Mouse (Mus musculus): ENCODE measurements around the gene Gfra1.

Gene Gfra1

DNA sequence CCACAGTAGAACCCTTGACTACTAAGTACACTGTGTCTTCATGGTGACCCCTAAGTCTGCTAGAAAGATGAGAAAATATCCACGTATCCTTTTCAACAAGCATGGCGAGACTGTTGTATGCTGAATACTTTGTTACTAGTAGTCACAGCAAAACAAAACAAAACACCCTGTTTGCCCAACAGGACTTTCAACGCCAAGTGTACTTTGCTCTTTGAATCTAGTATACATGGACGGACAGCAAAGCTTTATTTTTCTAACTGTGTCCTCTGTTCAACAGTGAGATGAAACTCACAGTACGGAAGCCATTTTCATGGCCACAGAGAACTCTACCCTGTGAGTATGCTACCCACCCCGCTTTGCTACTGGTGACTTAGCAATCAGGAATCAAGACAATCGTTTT, 62.6 kb downstream of the Gfra1 start:
- DNase-seq (ENCODE audit: low spot score in 2 of 2): no peak

- DNase-seq (ENCODE audit: low spot score in 2 of 2): no peak
These were observed 63.9 kb downstream of the Gfra1 start for GRCm38 (mm10) chr19:58391796-58392195.

- DNase-seq (ENCODE audit: low spot score in 2 of 2): no peak
These were observed 66.2 kb downstream of the Gfra1 start for GRCm38 (mm10) chr19:58389466-58389865.

- no peak for DNase-seq (ENCODE audit: low spot score in 2 of 2)
These were observed 66.8 kb downstream of the Gfra1 start for GRCm38 (mm10) chr19:58388851-58389447.

GRCm38 (mm10) chr19:58383273-58383672, 72.4 kb downstream of the Gfra1 start:
- DNase-seq (ENCODE audit: low spot score in 2 of 2): no peak

DNA sequence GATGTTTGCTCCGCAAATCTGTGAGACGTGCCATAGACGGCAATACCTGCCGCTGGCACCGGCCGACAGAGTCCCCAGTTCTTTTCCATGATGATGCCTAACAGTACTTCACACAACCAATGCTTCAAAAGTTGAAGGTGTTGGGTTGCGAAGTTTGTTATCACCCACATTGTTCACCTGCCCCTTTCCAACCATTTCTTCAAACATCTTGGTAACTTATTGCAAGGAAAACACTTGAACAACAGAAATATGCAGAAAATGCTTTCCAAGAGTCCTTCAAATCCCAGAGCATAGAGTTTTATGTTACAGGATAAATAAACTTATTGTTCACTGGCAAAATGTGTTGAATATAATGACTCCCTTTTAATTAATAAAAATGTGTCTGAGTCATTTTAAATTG, 73.2 kb downstream of the Gfra1 start:
- DNase-seq (ENCODE audit: low spot score in 2 of 2): no peak

DNA sequence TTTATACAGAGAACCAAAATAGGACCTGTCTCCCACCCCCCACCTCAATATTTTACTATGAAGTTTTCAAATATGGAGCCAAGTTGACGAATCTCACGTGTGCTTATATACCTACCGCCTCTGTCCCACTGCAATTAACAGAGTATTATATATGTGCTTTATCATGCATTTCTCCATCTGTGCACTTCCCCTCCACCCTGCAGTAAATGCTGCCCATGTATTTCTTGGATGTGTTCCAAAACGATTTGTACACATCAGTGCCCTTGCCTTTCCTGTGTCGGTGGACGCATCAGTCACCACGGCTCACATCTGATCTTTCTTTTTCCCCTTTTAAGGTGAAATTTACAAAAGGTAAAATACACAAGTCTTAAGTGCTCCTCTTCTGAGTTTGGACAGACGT, 77.7 kb downstream of the Gfra1 start:
- no peak for DNase-seq (ENCODE audit: low spot score in 2 of 2)

GRCm38 (mm10) chr19:58376675-58377102, 79.0 kb downstream of the Gfra1 start:
- no peak for DNase-seq (ENCODE audit: low spot score in 2 of 2)

DNA sequence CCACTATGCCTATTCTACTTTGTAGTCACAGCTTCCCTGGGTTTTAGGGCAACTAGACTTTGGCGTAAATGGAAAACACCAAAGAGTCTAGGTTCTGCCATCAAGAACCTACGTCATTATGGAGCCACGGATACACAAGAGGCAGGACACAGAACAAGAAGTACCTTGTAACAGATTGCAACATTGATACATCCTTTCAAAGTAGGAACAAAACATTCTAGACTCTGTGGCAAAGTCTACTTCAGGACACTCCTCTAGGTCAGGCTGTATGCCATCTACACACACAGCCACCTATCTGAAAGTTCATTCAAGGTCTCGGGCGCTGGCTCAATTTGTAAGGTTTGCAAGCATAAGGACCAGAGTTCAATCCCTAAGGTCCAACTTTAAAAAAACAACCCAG, 81.1 kb downstream of the Gfra1 start:
- no peak for DNase-seq (ENCODE audit: low spot score in 2 of 2)

GRCm38 (mm10) chr19:58374155-58374554, 81.6 kb downstream of the Gfra1 start:
- no peak for DNase-seq (ENCODE audit: low spot score in 2 of 2)

DNA sequence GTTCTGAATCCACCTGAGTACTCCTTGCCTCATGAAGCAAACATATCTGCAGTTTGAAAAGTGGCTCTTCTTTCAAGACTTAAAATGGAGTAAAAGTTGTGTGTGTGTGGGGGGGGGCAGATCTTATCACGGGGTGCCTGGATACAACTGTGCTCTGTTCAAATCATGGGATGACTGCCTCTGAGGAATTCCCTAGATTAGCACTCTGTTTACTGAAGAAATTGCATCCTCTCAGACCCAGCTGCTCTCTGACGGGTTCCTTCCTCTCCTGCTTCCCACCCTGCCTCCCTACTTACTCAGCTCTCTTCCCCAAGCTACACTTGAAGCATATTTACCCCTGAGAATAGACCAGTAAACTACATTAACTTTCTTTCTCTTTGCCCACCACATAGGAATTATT, 87.2 kb downstream of the Gfra1 start:
- no peak for DNase-seq (ENCODE audit: low spot score in 2 of 2)

DNA sequence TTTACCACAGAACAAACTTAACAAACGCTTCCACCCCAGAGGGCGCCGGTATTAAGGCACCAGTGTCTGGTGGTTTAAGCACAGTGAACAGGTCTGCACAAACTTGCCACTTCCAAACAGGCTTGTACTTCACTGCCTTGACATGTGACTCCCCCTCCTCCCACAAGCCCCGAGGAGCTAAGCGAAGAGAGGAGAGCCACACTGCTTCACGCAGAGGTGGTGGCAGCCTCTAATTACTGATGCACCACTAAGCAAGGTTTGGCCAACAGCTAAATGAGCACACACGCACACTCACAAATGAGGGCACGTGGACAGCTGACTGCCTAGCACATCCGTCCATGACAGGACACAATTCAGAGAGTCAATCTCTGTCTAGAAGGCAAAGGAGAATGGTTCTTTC, 91.0 kb downstream of the Gfra1 start:
- no peak for DNase-seq (ENCODE audit: low spot score in 2 of 2)

DNA sequence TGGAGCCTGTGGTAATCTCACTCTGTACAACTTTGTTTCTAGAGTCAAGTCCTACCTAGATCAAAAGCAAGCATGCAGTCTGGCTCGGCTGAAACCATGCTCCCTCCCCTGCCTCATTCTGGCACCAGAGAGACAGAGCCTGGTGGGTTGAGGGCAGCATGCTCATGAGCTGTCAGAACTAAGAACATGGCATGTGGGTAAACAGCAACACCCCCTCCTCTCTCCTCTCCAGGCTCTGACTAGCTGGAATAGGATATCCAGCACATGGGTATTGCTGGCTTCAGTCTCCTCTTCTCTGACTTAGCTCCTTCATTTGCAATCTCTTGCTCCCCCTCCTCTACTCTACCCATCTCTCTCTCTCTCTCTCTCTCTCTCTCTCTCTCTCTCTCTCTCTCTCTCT, 94.7 kb downstream of the Gfra1 start:
- no peak for DNase-seq (ENCODE audit: low spot score in 2 of 2)

DNA sequence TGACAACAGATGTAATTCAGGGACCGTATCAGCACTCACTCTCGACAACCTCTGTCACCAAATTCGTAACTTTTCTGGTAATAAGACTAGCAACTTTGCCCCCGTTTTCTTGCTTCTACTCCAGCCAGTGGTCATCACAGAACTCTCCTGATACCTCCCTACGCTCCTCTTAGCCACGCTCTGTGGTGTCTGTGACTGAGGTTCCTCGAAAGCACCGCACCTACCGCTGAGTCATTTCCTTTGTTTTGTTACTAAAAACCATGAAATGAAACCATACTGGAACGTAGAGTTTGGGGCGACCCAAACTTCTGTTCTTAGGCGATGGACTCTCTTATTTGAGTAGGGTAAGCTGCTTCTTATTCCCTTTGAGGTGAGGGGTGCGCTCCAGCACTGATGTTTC, 97.6 kb downstream of the Gfra1 start:
- DNase-seq (ENCODE audit: low spot score in 2 of 2): no peak

DNA sequence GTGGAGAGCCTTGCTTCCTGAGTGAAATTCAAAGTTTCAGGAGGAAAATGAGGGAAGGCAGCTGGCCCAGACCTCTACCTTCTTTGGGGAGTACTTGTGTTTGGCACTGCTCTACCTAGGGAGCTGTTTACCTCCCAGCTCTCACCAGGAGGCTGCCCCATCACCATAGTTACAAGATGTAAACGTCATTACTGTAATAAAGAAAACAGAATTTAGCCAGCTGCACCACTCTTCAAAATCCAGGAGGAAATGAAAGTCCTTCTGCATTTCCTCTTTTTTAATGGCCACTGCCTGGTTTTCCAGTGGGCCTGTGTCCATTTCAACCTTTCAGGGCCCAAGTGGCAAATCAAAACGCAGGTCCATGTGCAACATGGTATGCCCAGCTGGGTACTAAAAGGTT, 101.8 kb downstream of the Gfra1 start:
- no peak for DNase-seq (ENCODE audit: low spot score in 2 of 2)

DNA sequence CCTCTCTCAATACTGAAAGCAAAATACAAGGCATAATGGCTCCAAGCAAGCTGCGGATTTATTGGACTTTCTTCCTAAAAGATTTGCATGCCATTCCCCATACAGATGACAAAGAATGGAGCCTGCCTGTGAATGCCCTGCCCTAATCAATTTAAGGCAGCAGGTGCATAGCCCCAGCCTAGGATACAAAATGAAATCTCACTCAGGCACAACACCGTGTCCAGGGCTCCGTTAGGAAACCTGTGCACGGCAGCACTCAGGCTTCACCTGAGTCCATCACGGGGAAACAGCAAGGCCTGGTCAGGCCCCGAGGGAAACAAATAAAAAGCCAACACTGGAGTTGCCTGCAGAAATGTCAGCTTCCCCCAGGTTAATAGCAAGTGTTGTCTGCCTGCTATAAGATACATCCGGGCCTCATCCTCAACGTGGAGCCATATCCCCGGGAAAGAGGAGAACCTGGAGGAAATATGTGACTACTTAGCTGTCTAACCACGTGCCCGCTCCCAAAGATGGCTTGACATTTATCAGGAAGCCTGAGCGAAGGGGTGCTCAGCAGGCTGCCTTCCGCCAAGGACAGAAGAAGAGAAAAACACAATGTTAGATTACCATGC, 102.3 kb downstream of the Gfra1 start:
- no peak for DNase-seq (ENCODE audit: low spot score in 2 of 2)

DNA sequence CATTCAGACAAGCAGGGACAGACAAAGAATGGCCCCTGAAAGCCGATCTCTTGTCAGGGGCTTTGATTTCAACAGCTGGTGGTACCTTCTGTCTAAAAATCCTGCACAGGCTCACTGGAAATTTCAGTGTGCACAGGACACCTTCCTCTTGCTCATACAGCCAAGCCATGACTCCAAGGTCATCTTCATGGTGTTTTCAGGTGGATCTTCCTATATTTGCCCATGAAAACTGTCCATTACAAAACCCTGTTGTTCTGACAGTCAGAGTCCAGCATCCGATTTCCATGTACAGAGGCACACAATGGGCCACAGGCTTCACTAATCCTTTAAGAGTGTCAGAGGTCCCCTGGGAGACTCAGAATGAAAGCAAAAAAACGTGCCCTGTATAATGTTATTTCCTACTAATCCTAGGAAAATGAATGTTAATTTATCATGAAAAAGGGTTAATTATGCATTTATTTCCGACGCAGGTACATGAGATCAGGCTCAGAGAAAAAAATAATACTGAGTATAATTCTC, 105.8 kb downstream of the Gfra1 start:
- no peak for DNase-seq (ENCODE audit: low spot score in 2 of 2)

- no peak for DNase-seq (ENCODE audit: low spot score in 2 of 2)
These were observed 110.6 kb downstream of the Gfra1 start for GRCm38 (mm10) chr19:58345137-58345536.

DNA sequence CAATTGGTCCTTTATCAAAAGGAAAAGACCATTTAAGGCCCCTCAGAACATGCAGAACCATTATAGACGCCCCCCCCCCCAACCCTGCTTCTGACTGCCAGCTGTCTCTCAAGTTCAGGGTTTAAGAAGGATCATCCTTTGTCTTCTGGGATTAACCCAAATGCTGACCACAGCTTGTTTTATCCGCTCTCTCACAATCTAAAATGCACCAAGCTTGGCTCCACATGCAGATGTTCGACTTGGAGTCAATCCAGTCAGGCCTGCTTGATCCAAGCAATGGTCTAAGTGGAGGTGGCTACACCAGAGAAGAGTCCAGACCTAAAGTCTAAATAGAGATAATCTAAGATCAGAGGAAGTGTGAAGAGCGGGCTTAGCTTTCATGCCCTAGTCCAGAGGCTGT, 114.4 kb downstream of the Gfra1 start:
- no peak for DNase-seq (ENCODE audit: low spot score in 2 of 2)

- no peak for DNase-seq (ENCODE audit: low spot score in 2 of 2)
These were observed 115.5 kb downstream of the Gfra1 start for GRCm38 (mm10) chr19:58340221-58340620.

DNA sequence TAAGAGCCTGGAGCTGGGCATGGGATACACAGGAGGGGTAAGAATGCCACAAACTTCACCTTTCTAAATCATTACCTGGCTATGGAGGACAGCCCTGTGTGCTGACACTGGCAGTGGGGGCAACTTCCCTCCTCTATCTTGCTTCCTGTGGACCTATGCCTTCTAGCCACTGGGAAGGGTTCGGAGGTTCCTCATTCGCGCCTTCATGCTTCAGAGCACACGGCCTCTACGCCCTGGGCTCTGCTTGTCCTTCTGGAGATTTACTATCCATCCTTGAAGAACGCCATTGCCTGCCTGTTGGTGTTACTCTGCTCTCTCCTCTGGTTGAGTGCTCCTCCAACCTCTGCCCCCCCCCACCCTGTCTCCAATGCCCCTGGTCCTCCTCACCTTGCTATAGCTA, 118.9 kb downstream of the Gfra1 start:
- no peak for DNase-seq (ENCODE audit: low spot score in 2 of 2)

- no peak for DNase-seq (ENCODE audit: low spot score in 2 of 2)
These were observed 119.9 kb downstream of the Gfra1 start for GRCm38 (mm10) chr19:58335585-58336530.

DNA sequence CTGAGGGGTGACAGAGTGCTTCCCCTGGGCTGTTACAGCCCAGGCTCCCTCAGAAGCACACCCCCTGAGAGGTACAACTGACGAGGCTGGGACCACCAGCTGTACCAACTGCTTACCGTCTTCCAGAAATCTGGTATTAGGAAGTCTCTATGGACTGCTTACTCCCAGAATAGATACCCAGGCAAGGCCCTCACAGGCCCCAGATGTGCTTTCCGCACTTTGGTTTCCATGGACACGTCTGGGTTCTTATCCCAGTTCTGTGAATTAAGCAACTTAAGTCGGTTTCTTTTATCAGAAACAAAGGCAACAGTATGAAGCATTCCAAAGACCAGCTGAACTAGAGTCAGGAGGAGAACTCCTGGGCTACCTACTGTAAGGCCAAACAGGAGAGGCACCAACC, 126.4 kb downstream of the Gfra1 start:
- DNase-seq (ENCODE audit: low spot score in 2 of 2): no peak
